Mouse (Mus musculus) hindbrain, embryonic 11.5 days (tissue): ENCODE data around the gene 2210016F16Rik. TPM values are rescaled to one million over a fixed set of nuclear protein-coding genes. Genes with fewer than 3 reads are reported as not detected.
A peak's percentile ranks its signal among the peaks of the same experiment; 100 is the strongest.

Source experiments
- ATAC-seq: fragments of 200-750 bp; cut with Nextera tagmentation; 2 replicates; pipeline ENCODE4 v1.8.0; 2017; ENCODE audit warnings: mild to moderate bottlenecking, moderate TSS enrichment, moderate library complexity; ENCODE audit not compliant: low FRiP score
- DNase-seq: peaks from one replicate; pipeline ENCODE4 v3.0.0-alpha.2; 2015; ENCODE audit warnings: low spot score
- H3K27ac ChIP-seq: fragments of 300-500 bp; sonication (generic); 2 replicates; pipeline ENCODE4 v1.5.1; 2014; ENCODE audit warnings: mild to moderate bottlenecking, low read depth, low read length
- H3K27me3 ChIP-seq: fragments of 300-500 bp; sonication (generic); 2 replicates; pipeline ENCODE4 v1.6.1; 2014; ENCODE audit warnings: mild to moderate bottlenecking, low read length, moderate library complexity, mixed read lengths; ENCODE audit not compliant: control insufficient read depth, insufficient read depth
- H3K36me3 ChIP-seq: fragments of 300-500 bp; sonication (generic); 2 replicates; pipeline ENCODE4 v1.6.1; 2014; ENCODE audit warnings: mild to moderate bottlenecking, low read length, moderate library complexity, mixed read lengths; ENCODE audit not compliant: control insufficient read depth, insufficient read depth
- H3K4me1 ChIP-seq: fragments of 300-500 bp; sonication (generic); replicated peaks from 2 replicates; pipeline ENCODE4 v1.6.1; 2014; ENCODE audit warnings: low read length, mixed read lengths; ENCODE audit not compliant: control insufficient read depth, insufficient read depth
- H3K4me2 ChIP-seq: fragments of 300-500 bp; sonication (generic); replicated peaks from 2 replicates; pipeline ENCODE4 v1.6.1; 2014; ENCODE audit warnings: mild to moderate bottlenecking, low read depth, low read length
- H3K4me3 ChIP-seq: fragments of 300-500 bp; sonication (generic); 2 replicates; pipeline ENCODE4 v1.5.1; 2014; ENCODE audit warnings: low read depth, low read length
- H3K9ac ChIP-seq: fragments of 300-500 bp; sonication (generic); 2 replicates; pipeline ENCODE4 v1.6.1; 2014; ENCODE audit warnings: low read depth, low read length
- H3K9me3 ChIP-seq: fragments of 300-500 bp; sonication (generic); 2 replicates; pipeline ENCODE4 v1.6.1; 2016; ENCODE audit warnings: low read length; ENCODE audit not compliant: control insufficient read depth
- WGBS: fragments of 180-500 bp; shearing (Covaris S2); extraction: QIAGEN DNeasy Blood & Tissue Kit; methylation state at CpG from one replicate; pipeline ENCODE4 v1.1.7; 2014; 5-methylcytosine and 5-hydroxymethylcytosine counted together
- polyA plus RNA-seq: library from polyadenylated mRNA; unstranded; fragments of >200 nt; fragmentation: Nextera tagmentation; extraction: Ambion mirVana; gene quantifications from 2 replicates; pipeline ENCODE4 v1.2.1, GENCODE M21; 2014

2210016F16Rik gene
- 30.5 and 31.6 TPM in 2 replicates for polyA plus RNA-seq

- peaks cover 3% of the 10 kb centered on the region for H3K9me3 ChIP-seq
- peak within 1 kb of the TSS; percentile 67 for H3K4me3 ChIP-seq
- ATAC-seq = peak; percentile 78
- H3K27me3 ChIP-seq = no peaks in the 10 kb centered on the region
- peaks cover 20% of the 10 kb centered on the region for H3K36me3 ChIP-seq
- DNase-seq = peak; percentile 83
- no peaks in the 10 kb centered on the region for H3K4me1 ChIP-seq
- H3K27ac ChIP-seq = no peak within 1 kb of the TSS
- H3K4me2 ChIP-seq = peak within 1 kb of the TSS; percentile 86
- H3K9ac ChIP-seq = peak within 1 kb of the TSS; percentile 80
- 4% methylated on average over 79 of the region's 80 CpGs for WGBS
Observed at GRCm38 (mm10) chr13:58384779-58385546, at the start of gene 2210016F16Rik. TSS of gene 2210016F16Rik (minus strand) at chr13:58385225.

DNA sequence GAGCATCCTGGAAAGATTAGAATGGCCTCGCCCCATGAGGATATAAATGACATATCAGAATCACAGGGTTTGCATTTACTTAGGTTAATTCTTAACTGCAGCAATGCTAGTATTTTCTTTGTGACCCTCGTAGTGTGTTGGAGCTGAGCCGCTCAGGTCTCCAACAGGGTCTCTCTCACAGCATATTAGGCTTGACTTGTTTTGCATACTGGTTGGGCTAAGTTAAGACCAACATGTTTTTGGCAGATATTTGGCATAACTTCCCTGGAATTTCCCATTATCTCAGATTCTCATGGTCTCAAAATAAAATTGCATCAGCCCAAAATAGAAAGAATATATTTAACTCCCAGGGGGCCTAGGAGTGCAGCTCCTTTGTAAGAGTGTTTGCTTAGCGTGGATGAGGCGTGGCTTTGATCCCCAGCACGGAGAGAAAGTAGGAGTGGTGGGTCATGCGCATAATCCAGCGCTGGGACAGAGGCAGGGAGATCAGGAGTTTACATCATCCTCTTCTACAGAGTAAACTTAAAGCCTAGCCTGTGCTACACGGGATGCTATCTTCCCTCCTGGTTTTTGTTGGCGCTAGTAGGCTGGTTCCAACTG, 38.1 kb upstream of the 2210016F16Rik start:
- no peak overlapping the region for H3K4me3 ChIP-seq
- H3K27ac ChIP-seq = no peak overlapping the region
- no peaks in the 10 kb centered on the region for H3K4me1 ChIP-seq
- WGBS = 71% methylated on average over 10 of the region's 10 CpGs
- no peaks in the 10 kb centered on the region for H3K9me3 ChIP-seq
- no peak overlapping the region for H3K4me2 ChIP-seq
- no peaks in the 10 kb centered on the region for H3K36me3 ChIP-seq
- no peak for ATAC-seq
- H3K9ac ChIP-seq = no peak overlapping the region
- no peaks in the 10 kb centered on the region for H3K27me3 ChIP-seq
- DNase-seq = no peak

- Histone ChIP-seq H3K36me3 (no peaks in the 10 kb centered on the region), H3K4me3 (no peak overlapping the region), H3K4me2 (no peak overlapping the region), H3K4me1 (no peaks in the 10 kb centered on the region), H3K27me3 (no peaks in the 10 kb centered on the region), H3K9ac (no peak overlapping the region), H3K27ac (no peak overlapping the region), H3K9me3 (no peaks in the 10 kb centered on the region)
- WGBS = 92% methylated on average over 4 of the region's 4 CpGs
- DNase-seq = no peak
- ATAC-seq = no peak
Observed at GRCm38 (mm10) chr13:58422242-58422641, 37.2 kb upstream of the 2210016F16Rik start.

DNA sequence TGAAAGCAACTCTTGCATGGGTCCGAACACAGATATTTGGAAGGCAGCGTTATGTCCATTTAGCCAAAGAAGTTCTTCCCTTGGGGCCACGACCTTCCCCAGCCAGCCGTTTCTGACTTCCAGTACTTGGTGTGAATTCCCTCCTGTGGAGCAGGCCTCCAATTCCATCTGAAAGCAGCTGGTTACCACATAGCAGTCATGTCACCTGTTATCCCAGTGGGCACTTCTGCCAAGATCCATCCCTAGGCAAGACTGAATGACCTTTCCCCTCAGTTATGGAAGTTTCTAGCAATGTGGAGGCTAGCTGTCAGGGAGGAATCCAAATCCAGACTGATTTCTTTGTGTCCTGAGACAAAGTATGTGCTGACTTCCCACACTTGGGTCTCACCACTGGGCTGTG, 36.0 kb upstream of the 2210016F16Rik start:
- no peak overlapping the region for H3K4me3 ChIP-seq
- H3K36me3 ChIP-seq = no peaks in the 10 kb centered on the region
- DNase-seq (no peak), ATAC-seq (no peak)
- no peaks in the 10 kb centered on the region for H3K27me3 ChIP-seq
- WGBS = 71% methylated on average over 4 of the region's 4 CpGs
- H3K4me1 ChIP-seq = no peaks in the 10 kb centered on the region
- no peak overlapping the region for H3K4me2 ChIP-seq
- H3K9me3 ChIP-seq = no peaks in the 10 kb centered on the region
- no peak overlapping the region for H3K9ac ChIP-seq
- no peak overlapping the region for H3K27ac ChIP-seq

DNA sequence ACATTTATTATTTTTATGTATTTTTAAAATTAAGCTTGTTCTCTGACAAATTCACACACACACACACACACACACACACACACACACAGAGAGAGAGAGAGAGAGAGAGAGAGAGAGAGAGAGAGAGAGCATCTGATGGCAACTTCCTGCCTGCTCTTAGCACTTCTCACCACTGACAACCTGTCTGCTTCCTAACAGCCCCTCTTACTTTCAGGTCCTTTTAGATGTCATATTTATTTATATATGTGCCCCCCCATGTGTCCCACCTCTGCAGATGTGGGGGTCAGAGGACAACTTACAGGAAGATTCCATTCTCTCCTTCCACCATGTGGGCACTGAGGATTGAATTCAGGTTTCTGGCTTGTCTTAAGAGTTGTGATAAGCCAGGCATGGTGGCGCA, 34.2 kb upstream of the 2210016F16Rik start:
- Histone ChIP-seq H3K27me3 (no peaks in the 10 kb centered on the region), H3K4me2 (no peak overlapping the region), H3K9ac (no peak overlapping the region), H3K36me3 (no peaks in the 10 kb centered on the region), H3K4me1 (no peaks in the 10 kb centered on the region), H3K27ac (no peak overlapping the region), H3K9me3 (no peaks in the 10 kb centered on the region), H3K4me3 (no peak overlapping the region)
- DNase-seq (no peak), ATAC-seq (no peak)
- 91% methylated on average over 1 of the region's 1 CpGs for WGBS

DNA sequence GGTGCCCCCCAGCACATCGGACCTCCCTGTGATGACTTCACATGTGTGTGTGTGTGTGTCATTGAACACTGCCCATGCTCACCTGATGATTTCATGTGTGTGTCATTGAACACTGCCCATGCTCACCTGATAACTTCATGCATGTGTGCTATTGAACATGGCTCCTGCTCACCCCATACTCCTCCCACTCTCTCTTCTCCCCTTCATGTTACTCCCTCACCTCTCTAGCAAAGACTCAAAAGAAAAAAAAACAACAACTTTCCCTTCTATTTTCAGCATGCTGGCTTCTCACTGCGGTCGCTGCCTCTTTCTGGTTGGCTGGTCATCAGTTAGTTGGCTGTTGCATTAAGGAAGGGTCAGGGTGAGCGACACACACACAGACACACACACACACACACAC, 33.6 kb upstream of the 2210016F16Rik start:
- H3K4me1 ChIP-seq = no peaks in the 10 kb centered on the region
- ATAC-seq = no peak
- no peaks in the 10 kb centered on the region for H3K9me3 ChIP-seq
- no peak overlapping the region for H3K4me3 ChIP-seq
- DNase-seq = no peak
- H3K27ac ChIP-seq = no peak overlapping the region
- H3K4me2 ChIP-seq = no peak overlapping the region
- H3K27me3 ChIP-seq = no peaks in the 10 kb centered on the region
- no peak overlapping the region for H3K9ac ChIP-seq
- H3K36me3 ChIP-seq = no peaks in the 10 kb centered on the region
- 84% methylated on average over 4 of the region's 4 CpGs for WGBS

- H3K4me2 ChIP-seq = no peak overlapping the region
- H3K36me3 ChIP-seq = no peaks in the 10 kb centered on the region
- DNase-seq (no peak), ATAC-seq (no peak)
- H3K9me3 ChIP-seq = no peaks in the 10 kb centered on the region
- no peak overlapping the region for H3K27ac ChIP-seq
- H3K27me3 ChIP-seq = no peaks in the 10 kb centered on the region
- no peaks in the 10 kb centered on the region for H3K4me1 ChIP-seq
- H3K4me3 ChIP-seq = no peak overlapping the region
- 87% methylated on average over 5 of the region's 5 CpGs for WGBS
- H3K9ac ChIP-seq = no peak overlapping the region
Observed at GRCm38 (mm10) chr13:58415838-58416237, 30.8 kb upstream of the 2210016F16Rik start.

GRCm38 (mm10) chr13:58415374-58415773, 30.3 kb upstream of the 2210016F16Rik start:
- H3K4me1 ChIP-seq = no peaks in the 10 kb centered on the region
- 74% methylated on average over 6 of the region's 6 CpGs for WGBS
- no peaks in the 10 kb centered on the region for H3K27me3 ChIP-seq
- H3K4me3 ChIP-seq = no peak overlapping the region
- H3K9me3 ChIP-seq = no peaks in the 10 kb centered on the region
- H3K27ac ChIP-seq = no peak overlapping the region
- H3K4me2 ChIP-seq = no peak overlapping the region
- ATAC-seq = no peak
- no peak for DNase-seq
- H3K36me3 ChIP-seq = no peaks in the 10 kb centered on the region
- no peak overlapping the region for H3K9ac ChIP-seq

DNA sequence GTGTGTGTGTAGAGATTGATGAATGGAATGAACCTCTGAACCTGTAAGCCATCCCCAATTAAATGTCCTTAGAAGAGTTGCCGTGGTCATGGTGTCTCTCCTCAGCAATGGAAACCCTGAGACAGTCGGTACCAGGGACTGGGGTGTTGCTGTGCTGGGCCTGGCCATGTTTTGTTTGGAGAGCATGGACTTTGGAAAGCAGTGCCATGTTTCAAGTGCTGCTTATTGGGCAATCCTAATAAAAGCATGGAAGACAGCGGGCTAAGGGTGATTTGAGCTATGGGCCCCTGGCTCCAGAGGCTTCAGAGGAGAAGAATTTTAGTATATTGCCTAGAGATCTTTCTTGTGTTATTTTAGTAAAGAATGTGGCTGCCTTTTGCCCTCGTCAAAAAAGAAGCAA, 26.0 kb upstream of the 2210016F16Rik start:
- 94% methylated on average over 4 of the region's 4 CpGs for WGBS
- Histone ChIP-seq H3K9ac (no peak overlapping the region), H3K36me3 (no peaks in the 10 kb centered on the region), H3K4me3 (no peak overlapping the region), H3K27ac (no peak overlapping the region), H3K9me3 (no peaks in the 10 kb centered on the region), H3K4me1 (no peaks in the 10 kb centered on the region), H3K4me2 (no peak overlapping the region), H3K27me3 (no peaks in the 10 kb centered on the region)
- DNase-seq (no peak), ATAC-seq (no peak)
